Comparison of ENCODE assay signal across 22 mouse cellular contexts in the genomic region with DNA sequence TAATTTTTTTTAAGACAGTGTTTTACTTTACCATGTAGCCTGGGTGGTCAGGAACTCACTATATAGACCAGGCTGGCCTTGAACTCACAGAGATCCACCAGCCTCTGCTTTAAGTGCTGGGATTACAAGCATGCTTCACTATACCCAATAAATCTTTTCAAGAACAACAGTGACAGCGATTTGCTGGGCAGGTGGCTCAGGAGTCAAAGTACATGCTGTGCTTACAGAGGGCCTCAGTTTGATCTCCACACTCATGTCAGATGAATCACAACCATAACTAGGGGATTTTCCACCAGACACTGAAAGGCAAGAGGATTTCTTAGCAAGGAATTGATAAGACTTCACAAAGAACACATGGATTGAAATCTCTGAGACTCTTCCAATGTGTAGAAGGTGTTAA.
DNase-seq lines count a peak whose midpoint lies in the region; ATAC-seq and TF ChIP-seq lines count a peak whose summit lies in the region.
"Had no signal": no experiment of that assay in that cellular context is flagged by ENCODE, and none has a peak within 500 bp of the region (broad histone marks: within the 10 kb centered on the region; RNA-seq: fewer than 3 reads in every experiment).

No protein-coding gene starts in this region.

- peaks cover 15% of the 10 kb centered on the region for H3K36me3 ChIP-seq in intestine, embryonic 15.5 days
- H3K36me3 ChIP-seq in intestine, embryonic 16.5 days (ENCODE audit: control insufficient read depth, insufficient read depth, low read length) = peaks cover 5% of the 10 kb centered on the region
- H3K36me3 ChIP-seq in intestine, postnatal 0 days (ENCODE audit: control insufficient read depth, insufficient read depth) = peaks cover 41% of the 10 kb centered on the region

- no peak overlapping the region for H3K27ac ChIP-seq in intestine, embryonic 15.5 days
- no peak overlapping the region for H3K27ac ChIP-seq in intestine, embryonic 16.5 days (ENCODE audit: low read length)
- peak overlapping the region; percentile 11; the same call in 1 of the 2 replicates for H3K27ac ChIP-seq in intestine, postnatal 0 days (ENCODE audit: low read depth, low read length)

- 0 out of 2 replicates have a peak, but pooled peaks have one; percentile 25 for ATAC-seq in intestine, embryonic 15.5 days
- ATAC-seq in intestine, embryonic 16.5 days = peak; percentile 69
- ATAC-seq in intestine, postnatal 0 days = peak; percentile 69
- ATAC-seq: activated CD4-positive, CD25-positive, alpha-beta regulatory T cell, adult 4 months; CD4-positive, CD25-positive, alpha-beta regulatory T cell, adult 4 months; Patski had no signal

- no peak overlapping the region for H3K4me2 ChIP-seq in intestine, embryonic 15.5 days (replicated peaks)
- H3K4me2 ChIP-seq in intestine, embryonic 16.5 days (ENCODE audit: low read depth, low read length) = no peak overlapping the region
- H3K4me2 ChIP-seq in intestine, postnatal 0 days (replicated peaks; ENCODE audit: low read depth) = no peak overlapping the region

- H3K4me1 ChIP-seq in intestine, embryonic 15.5 days (replicated peaks) = no peaks in the 10 kb centered on the region
- H3K4me1 ChIP-seq in intestine, embryonic 16.5 days (ENCODE audit: control insufficient read depth, insufficient read depth, low read length) = no peaks in the 10 kb centered on the region
- no peaks in the 10 kb centered on the region for H3K4me1 ChIP-seq in intestine, postnatal 0 days (replicated peaks; ENCODE audit: control insufficient read depth, insufficient read depth, low read length)

- no peak overlapping the region for H3K9ac ChIP-seq in intestine, embryonic 15.5 days
- H3K9ac ChIP-seq in intestine, embryonic 16.5 days (ENCODE audit: low read depth, low read length) = no peak overlapping the region
- H3K9ac ChIP-seq in intestine, postnatal 0 days (ENCODE audit: low read depth, low read length) = no peak overlapping the region

- H3K4me3 ChIP-seq in intestine, embryonic 15.5 days (replicated peaks) = no peak overlapping the region
- H3K4me3 ChIP-seq in intestine, embryonic 16.5 days (ENCODE audit: low read length) = no peak overlapping the region
- no peak overlapping the region for H3K4me3 ChIP-seq in intestine, postnatal 0 days (ENCODE audit: low read depth, low read length)

- H3K9me3 ChIP-seq in intestine, embryonic 15.5 days = no peaks in the 10 kb centered on the region
- no peaks in the 10 kb centered on the region for H3K9me3 ChIP-seq in intestine, embryonic 16.5 days (ENCODE audit: control insufficient read depth, low read length)
- no peaks in the 10 kb centered on the region for H3K9me3 ChIP-seq in intestine, postnatal 0 days (ENCODE audit: control insufficient read depth)
- H3K9me3 ChIP-seq: G1E had no signal

- intact Hi-C loops in heart, postnatal 10 days (cut with DNase I) = no loop called here

- H3K27me3 ChIP-seq in intestine, embryonic 15.5 days (replicated peaks) = no peaks in the 10 kb centered on the region
- H3K27me3 ChIP-seq in intestine, embryonic 16.5 days (replicated peaks; ENCODE audit: control insufficient read depth, insufficient read depth, low read length) = no peaks in the 10 kb centered on the region
- no peaks in the 10 kb centered on the region for H3K27me3 ChIP-seq in intestine, postnatal 0 days (replicated peaks; ENCODE audit: control insufficient read depth, insufficient read depth, low read length)
- H3K27me3 ChIP-seq: CH12.LX, Patski had no signal

- peak; percentile 42 for DNase-seq in heart, adult 11 months
- DNase-seq in heart, postnatal 10 days = no peak
- DNase-seq in liver = no peak
- no peak for DNase-seq in left cerebral cortex, adult 18-20 months (ENCODE audit: low spot score in 2 of 2)
- no peak for DNase-seq in embryo, embryonic 11 days
- DNase-seq: adrenal gland, adult 2 months; adrenal gland, adult 8-10 months; adrenal gland, postnatal 10 days; adrenal gland, postnatal 14 days; adrenal gland, postnatal 25 days; adrenal gland, postnatal 36 days; B cell, adult 2 months; cerebellum, adult 11 months; cerebellum, adult 11-12 months had no signal

- TF ChIP-seq CTCF in intestine, postnatal 0 days (IDR thresholded peaks at IDR 0.05; ENCODE audit: low read depth) = no peak

- 58% methylated on average over 1 of the region's 1 CpGs for WGBS in intestine, embryonic 15.5 days
- WGBS in intestine, embryonic 16.5 days = 45% methylated on average over 1 of the region's 1 CpGs
- 38% methylated on average over 1 of the region's 1 CpGs for WGBS in intestine, postnatal 0 days
